ENCODE assay signal across 8 mouse cellular contexts in the genomic region with DNA sequence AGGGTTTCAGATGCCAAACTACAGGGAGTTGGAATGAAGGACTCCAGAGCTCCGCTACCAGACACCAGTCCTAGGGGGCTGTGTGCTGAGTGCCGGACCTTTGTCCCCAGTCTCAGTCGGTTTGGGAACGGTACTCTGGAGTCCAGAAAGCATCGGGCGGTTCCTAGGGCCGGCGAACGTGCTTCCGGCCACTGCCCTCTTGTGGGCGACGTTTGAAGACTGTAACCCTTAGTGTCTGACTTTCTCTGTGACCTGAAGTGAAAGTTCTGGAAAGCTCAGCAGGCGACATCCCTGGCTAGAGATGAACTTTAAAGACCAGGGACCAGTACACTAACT. TPM values are rescaled to one million over a fixed set of nuclear protein-coding genes. Genes with fewer than 3 reads are reported as not detected.
DNase-seq lines count a peak whose midpoint lies in the region; ATAC-seq lines count a peak whose summit lies in the region.

No protein-coding gene starts in this region.

- H3K4me3 ChIP-seq in lung, embryonic 16.5 days (ENCODE audit: low read length): peak overlapping the region; percentile 68

- H3K36me3 ChIP-seq in lung, embryonic 16.5 days (ENCODE audit: control insufficient read depth, insufficient read depth, low read length): no peaks in the 10 kb centered on the region

- DNase-seq in right cerebral cortex, postnatal 4 days: peak; percentile 29
- no peak for DNase-seq in right cerebral cortex, postnatal 36 days (ENCODE audit: low spot score in 2 of 2)
- DNase-seq in embryo, embryonic 11 days: peak; percentile 84
- DNase-seq in heart, adult 9 months (ENCODE audit: low spot score in 2 of 2): peak; percentile 80 to 87
- DNase-seq in kidney, adult 8-10 months: peak; percentile 78 to 84
- peak; percentile 77 for DNase-seq in ovary, postnatal 36 days (ENCODE audit: low spot score)
- no peak for DNase-seq in thymus, postnatal 25 days

- WGBS in lung, embryonic 16.5 days: under 1% methylated on average over 13 of the region's 13 CpGs

- no peaks in the 10 kb centered on the region for H3K27me3 ChIP-seq in lung, embryonic 16.5 days (ENCODE audit: control insufficient read depth, insufficient read depth, low read depth, low read length)

- peak overlapping the region; percentile 78 for H3K9ac ChIP-seq in lung, embryonic 16.5 days (ENCODE audit: low read length)

- peaks cover 4% of the 10 kb centered on the region; the same call in 1 of the 2 replicates for H3K9me3 ChIP-seq in lung, embryonic 16.5 days (ENCODE audit: control insufficient read depth, low read length)

- H3K27ac ChIP-seq in lung, embryonic 16.5 days (ENCODE audit: low read length): peak overlapping the region; percentile 99

- H3K4me1 ChIP-seq in lung, embryonic 16.5 days (replicated peaks; ENCODE audit: control insufficient read depth, insufficient read depth, low read length): peaks cover 22% of the 10 kb centered on the region

- H3K4me2 ChIP-seq in lung, embryonic 16.5 days (ENCODE audit: low read depth, low read length): peak overlapping the region; percentile 88

- peak; percentile 41 for ATAC-seq in lung, embryonic 16.5 days (ENCODE audit: low read depth)

RNA-seq across cellular contexts. Expression of a gene that starts 1.1 kb away (rescaled TPM):
- 78.9 and 83.6 TPM in 2 replicates for polyA plus RNA-seq in lung, embryonic 16.5 days (2015; fragmentation: Nextera tagmentation; extraction: Ambion mirVana)

RNA-seq across cellular contexts. Expression of a gene that starts 20.8 kb away (rescaled TPM):
- 47.4 and 49.2 TPM in 2 replicates for polyA plus RNA-seq in lung, embryonic 16.5 days (2015; fragmentation: Nextera tagmentation; extraction: Ambion mirVana)

RNA-seq across cellular contexts. Expression of a gene that starts 44.7 kb away (rescaled TPM):
- polyA plus RNA-seq in lung, embryonic 16.5 days (2015; fragmentation: Nextera tagmentation; extraction: Ambion mirVana): 12.6 and 13.2 TPM in 2 replicates

RNA-seq across cellular contexts. Expression of a gene that starts 46.3 kb away (rescaled TPM):
- 16.2 and 17.9 TPM in 2 replicates for polyA plus RNA-seq in lung, embryonic 16.5 days (2015; fragmentation: Nextera tagmentation; extraction: Ambion mirVana)

Comparison
In these comparisons a context has a peak if more than half of its experiments do, and no peak if none do; other contexts are left out.
1. DNase-seq: peak in right cerebral cortex, postnatal 4 days (single experiment), embryo, embryonic 11 days (single experiment), heart, adult 9 months (2 of 2), kidney, adult 8-10 months (2 of 2) and ovary, postnatal 36 days (single experiment); none in right cerebral cortex, postnatal 36 days (0 of 2) and thymus, postnatal 25 days (single experiment).